Mouse (Mus musculus): ENCODE measurements at regions not wholly inside any gene's neighbourhood (a gene's known extent, or its start where the extent isn't known, plus 50 kb on each side); places are given as distances from the start of the nearest gene placed in this dataset.

- Histone ChIP-seq H3K79me2 (ENCODE audit: control insufficient read depth, insufficient read depth, low read length, poor library complexity) (no peaks in the 10 kb centered on the region), H3K9me3 (replicated peaks; ENCODE audit: insufficient read depth, low read length) (no peaks in the 10 kb centered on the region), H3K9ac (ENCODE audit: control insufficient read depth, low read depth, low read length, poor library complexity, severe bottlenecking) (no peak overlapping the region), H3K27me3 (ENCODE audit: control insufficient read depth in 1 of 2, insufficient read depth in 2 of 2, low read length in 2 of 2) (no peaks in the 10 kb centered on the region), H3K27ac (ENCODE audit: control insufficient read depth, low read depth, low read length) (no peak overlapping the region), H3K4me3 (ENCODE audit: control insufficient read depth in 1 of 2, insufficient read depth in 1 of 2, low read depth in 2 of 2, low read length in 2 of 2) (no peak overlapping the region), H3K36me3 (ENCODE audit: control insufficient read depth in 1 of 2, insufficient read depth in 2 of 2, low read length in 2 of 2) (no peaks in the 10 kb centered on the region), H3K4me1 (ENCODE audit: control insufficient read depth in 1 of 2, insufficient read depth in 2 of 2, low read length in 2 of 2) (no peaks in the 10 kb centered on the region)
- TF ChIP-seq USF1 (IDR thresholded peaks at IDR 0.05; ENCODE audit: low read depth, low read length) (no peak), POLR2AphosphoS5 (IDR thresholded peaks at IDR 0.05; ENCODE audit: borderline replicate concordance, low read depth, low read length) (no peak), CHD2 (IDR thresholded peaks at IDR 0.05; ENCODE audit: low read length) (no peak), POLR2AphosphoS2 (IDR thresholded peaks at IDR 0.05; ENCODE audit: low read length) (no peak), HCFC1 (IDR thresholded peaks at IDR 0.05; ENCODE audit: low read depth, low read length) (no peak), EP300 (IDR thresholded peaks at IDR 0.05; ENCODE audit: low read depth in 1 of 2, low read length in 2 of 2) (no peak), RCOR1 (IDR thresholded peaks at IDR 0.05; ENCODE audit: low read depth, low read length) (no peak)
- no peak for DNase-seq (ENCODE audit: low read depth, low spot score)
Measured at GRCm38 (mm10) chr1:42504491-42504890, 191.1 kb upstream of the Pou3f3 start.

GRCm38 (mm10) chr1:42505048-42505729, 190.4 kb upstream of the Pou3f3 start:
- no peaks in the 10 kb centered on the region for H3K36me3 ChIP-seq (ENCODE audit: control insufficient read depth in 1 of 2, insufficient read depth in 2 of 2, low read length in 2 of 2)
- H3K79me2 ChIP-seq (ENCODE audit: control insufficient read depth, insufficient read depth, low read length, poor library complexity): no peaks in the 10 kb centered on the region
- no peak overlapping the region for H3K9ac ChIP-seq (ENCODE audit: control insufficient read depth, low read depth, low read length, poor library complexity, severe bottlenecking)
- no peaks in the 10 kb centered on the region for H3K4me1 ChIP-seq (ENCODE audit: control insufficient read depth in 1 of 2, insufficient read depth in 2 of 2, low read length in 2 of 2)
- no peaks in the 10 kb centered on the region for H3K27me3 ChIP-seq (ENCODE audit: control insufficient read depth in 1 of 2, insufficient read depth in 2 of 2, low read length in 2 of 2)
- TF ChIP-seq TCF12 (IDR thresholded peaks at IDR 0.05; ENCODE audit: low read depth, low read length): no peak
- TF ChIP-seq POLR2A (IDR thresholded peaks at IDR 0.05; ENCODE audit: control insufficient read depth in 1 of 2, insufficient read depth in 1 of 2, low read depth in 1 of 2, low read length in 2 of 2, poor library complexity in 1 of 2): no peak
- no peak for TF ChIP-seq SMC3 (IDR thresholded peaks at IDR 0.05; ENCODE audit: low read depth, low read length)
- no peak for TF ChIP-seq RCOR1 (IDR thresholded peaks at IDR 0.05; ENCODE audit: low read depth, low read length)
- TF ChIP-seq ZKSCAN1 (IDR thresholded peaks at IDR 0.05; ENCODE audit: low read depth, low read length): no peak
- no peak for TF ChIP-seq UBTF (IDR thresholded peaks at IDR 0.05; ENCODE audit: borderline replicate concordance, insufficient read depth, low read depth, low read length)
- no peak for TF ChIP-seq GABPA (IDR thresholded peaks at IDR 0.05; ENCODE audit: low read depth, low read length)
- no peak for TF ChIP-seq MYB (IDR thresholded peaks at IDR 0.05; ENCODE audit: low read depth, low read length)
- no peak for TF ChIP-seq MXI1 (IDR thresholded peaks at IDR 0.05; ENCODE audit: low read depth, low read length)
- TF ChIP-seq USF2 (IDR thresholded peaks at IDR 0.05; ENCODE audit: borderline replicate concordance in 1 of 2, insufficient read depth in 1 of 2, low read depth in 1 of 2, low read length in 2 of 2): no peak
- TF ChIP-seq NRF1 (IDR thresholded peaks at IDR 0.05; ENCODE audit: insufficient read depth, low read depth, low read length, poor library complexity, severe bottlenecking): no peak
- no peak for TF ChIP-seq ELF1 (IDR thresholded peaks at IDR 0.05; ENCODE audit: low read depth, low read length)
- TF ChIP-seq TAL1 (IDR thresholded peaks at IDR 0.05; ENCODE audit: low read length): no peak
- no peak for TF ChIP-seq MEF2A (IDR thresholded peaks at IDR 0.05; ENCODE audit: extremely low read depth, insufficient replicate concordance, low read depth, low read length, poor library complexity, severe bottlenecking)
- no peak for TF ChIP-seq MAZ (IDR thresholded peaks at IDR 0.05; ENCODE audit: low read depth, low read length)
- TF ChIP-seq MAFK (IDR thresholded peaks at IDR 0.05; ENCODE audit: borderline replicate concordance, low read depth, low read length): no peak
- DNase-seq (ENCODE audit: low read depth, low spot score): no peak
- no peak overlapping the region for H3K27ac ChIP-seq (ENCODE audit: control insufficient read depth, low read depth, low read length)
- no peak overlapping the region for H3K4me3 ChIP-seq (ENCODE audit: control insufficient read depth in 1 of 2, insufficient read depth in 1 of 2, low read depth in 2 of 2, low read length in 2 of 2)
- no peaks in the 10 kb centered on the region for H3K9me3 ChIP-seq (replicated peaks; ENCODE audit: insufficient read depth, low read length)

All from MEL (cell line).